Mouse (Mus musculus) stomach, embryonic 15.5 days (tissue): ENCODE data around the gene Unc45a. TPM values are rescaled to one million over a fixed set of nuclear protein-coding genes. Genes with fewer than 3 reads are reported as not detected.
"Not testable (repeated sequence)": the region's sequence is repeated elsewhere in the genome, so short reads cannot be mapped to it uniquely, and the experiment has no call there.

Experiments
- ATAC-seq: fragments of 200-750 bp; cut with Nextera tagmentation; 2 replicates; pipeline ENCODE4 v1.8.0; 2017; ENCODE audit warnings: low read depth, moderate number of reproducible peaks, moderate TSS enrichment; ENCODE audit not compliant: insufficient read depth, low FRiP score
- H3K27ac ChIP-seq: fragments of 300-500 bp; sonication (generic); 2 replicates; pipeline ENCODE4 v1.5.1; 2015; ENCODE audit warnings: mild to moderate bottlenecking, inconsistent platforms
- H3K27me3 ChIP-seq: fragments of 300-500 bp; sonication (generic); replicated peaks from 2 replicates; pipeline ENCODE4 v1.6.1; 2015; ENCODE audit warnings: inconsistent platforms
- H3K36me3 ChIP-seq: fragments of 300-500 bp; sonication (generic); 2 replicates; pipeline ENCODE4 v1.6.1; 2015; ENCODE audit warnings: inconsistent platforms
- H3K4me1 ChIP-seq: fragments of 300-500 bp; sonication (generic); 2 replicates; pipeline ENCODE4 v1.6.1; 2015; ENCODE audit warnings: inconsistent platforms
- H3K4me2 ChIP-seq: fragments of 300-500 bp; sonication (generic); 2 replicates; pipeline ENCODE4 v1.6.1; 2015; ENCODE audit warnings: mild to moderate bottlenecking, inconsistent platforms
- H3K4me3 ChIP-seq: fragments of 300-500 bp; sonication (generic); replicated peaks from 2 replicates; pipeline ENCODE4 v1.5.1; 2015; ENCODE audit warnings: inconsistent platforms
- H3K9ac ChIP-seq: fragments of 300-500 bp; sonication (generic); 2 replicates; pipeline ENCODE4 v1.6.1; 2015; ENCODE audit warnings: inconsistent platforms
- H3K9me3 ChIP-seq: fragments of 300-500 bp; sonication (generic); 2 replicates; pipeline ENCODE4 v1.6.1; 2016; ENCODE audit warnings: inconsistent platforms
- WGBS: fragments of 180-500 bp; shearing (Covaris S2); methylation state at CpG from one replicate; pipeline ENCODE4 v1.1.7; 2015; 5-methylcytosine and 5-hydroxymethylcytosine counted together
- polyA plus RNA-seq: library from polyadenylated mRNA; unstranded; fragments of >200 nt; fragmentation: Nextera tagmentation; extraction: Ambion mirVana; gene quantifications from 2 replicates; pipeline ENCODE4 v1.2.1, GENCODE M21; 2015

Gene Unc45a
- polyA plus RNA-seq, 1 experiment from 2014 or later, result 38.3 TPM

DNA sequence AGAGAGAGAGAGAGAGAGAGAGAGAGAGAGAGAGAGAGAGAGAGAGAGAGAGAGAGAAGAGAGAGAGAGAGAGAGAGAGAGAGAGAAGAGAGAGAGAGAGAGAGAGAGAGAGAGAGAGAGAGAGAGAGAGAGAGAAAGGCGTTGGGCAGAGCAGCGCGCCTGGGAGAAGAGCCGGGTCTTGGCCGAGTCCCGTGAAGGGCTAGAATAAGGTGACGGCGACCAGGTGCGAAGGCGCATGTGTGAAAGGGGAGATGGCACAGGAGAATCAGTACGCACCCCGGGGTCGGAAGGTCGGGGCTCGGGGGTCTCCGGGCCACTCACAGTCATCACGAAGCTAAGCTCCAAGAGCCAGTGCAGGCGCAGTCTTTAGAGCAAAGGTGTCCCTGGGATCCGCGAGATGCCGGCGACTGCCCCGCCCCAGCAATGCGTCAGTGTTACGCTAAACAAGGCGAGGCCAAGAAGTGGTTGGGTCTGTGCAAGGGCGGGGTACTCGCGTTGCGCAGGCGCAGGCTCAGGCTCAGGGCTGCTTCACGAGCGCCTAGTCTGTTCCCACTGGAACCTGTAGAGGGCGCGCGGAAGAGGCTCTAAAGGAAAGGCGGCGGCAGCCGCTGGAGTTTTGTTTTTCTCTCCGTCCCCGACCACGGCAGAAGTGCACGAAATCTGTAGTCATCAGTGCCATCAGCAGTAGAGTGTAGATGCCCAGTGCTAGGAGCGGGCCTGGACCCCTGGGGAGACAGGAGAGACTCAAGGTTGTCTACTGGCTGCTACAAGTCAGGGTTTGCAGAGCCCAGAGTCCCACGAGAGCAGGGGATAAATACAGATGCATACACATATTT is 794 bp downstream of the Unc45a start:
- Histone ChIP-seq H3K27ac (peak overlapping the region; percentile 93), H3K36me3 (peaks cover 15% of the 10 kb centered on the region), H3K27me3 (no peaks in the 10 kb centered on the region), H3K4me3 (peak overlapping the region; percentile 61), H3K4me2 (peak overlapping the region; percentile 90), H3K4me1 (peaks cover 34% of the 10 kb centered on the region), H3K9ac (peak overlapping the region; percentile 41; the same call in 1 of the 2 replicates), H3K9me3 (no peaks in the 10 kb centered on the region)
- peak; percentile 98 for ATAC-seq
- WGBS, result under 1% methylated on average over 45 of the region's 45 CpGs

DNA sequence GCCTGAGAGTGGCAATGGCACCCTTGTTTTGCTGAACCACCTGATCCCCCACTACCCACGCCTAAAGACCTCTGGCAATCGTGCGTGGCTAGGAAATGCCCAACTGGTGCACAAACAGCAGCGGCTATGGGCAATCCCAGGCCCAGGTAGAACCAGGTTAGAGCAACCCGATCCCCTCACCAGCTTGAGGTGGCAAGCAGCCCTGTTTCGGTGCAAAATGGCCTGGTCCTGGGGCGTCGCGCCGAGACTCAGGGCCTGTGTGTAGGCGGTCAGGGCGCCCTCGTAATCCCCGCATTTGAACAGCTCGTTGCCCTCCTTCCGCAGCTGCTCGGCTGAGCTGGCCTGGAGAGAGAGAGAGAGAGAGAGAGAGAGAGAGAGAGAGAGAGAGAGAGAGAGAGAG is 1.4 kb downstream of the Unc45a start:
- H3K36me3 ChIP-seq, result peaks cover 21% of the 10 kb centered on the region
- no peaks in the 10 kb centered on the region for H3K27me3 ChIP-seq
- H3K4me2 ChIP-seq, result peak overlapping the region; percentile 90
- H3K9me3 ChIP-seq, result no peaks in the 10 kb centered on the region
- peak overlapping the region; percentile 65 for H3K9ac ChIP-seq
- peaks cover 34% of the 10 kb centered on the region for H3K4me1 ChIP-seq
- peak overlapping the region; percentile 61 for H3K4me3 ChIP-seq
- ATAC-seq, result no peak
- 11% methylated on average over 15 of the region's 17 CpGs for WGBS
- H3K27ac ChIP-seq, result peak overlapping the region; percentile 54

DNA sequence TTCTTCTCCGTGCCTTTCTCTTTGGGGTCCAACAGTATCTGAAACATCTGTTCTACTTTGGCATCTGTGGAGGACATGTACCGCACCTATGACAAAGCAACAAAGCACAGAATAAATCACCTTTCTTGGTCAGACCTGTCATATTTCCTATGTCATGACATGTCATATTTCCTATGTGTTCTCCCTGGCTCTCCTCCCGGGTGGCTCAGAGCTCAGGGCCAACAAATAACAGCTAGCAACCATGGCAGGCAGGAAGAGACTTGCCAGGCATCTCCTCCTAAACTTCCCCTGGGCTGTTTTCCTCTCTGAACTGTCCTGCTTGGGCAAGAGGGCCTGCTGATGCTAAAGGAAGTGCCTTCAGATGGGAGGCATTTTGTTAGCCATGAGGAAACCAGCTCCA is 3.9 kb downstream of the Unc45a start:
- no peaks in the 10 kb centered on the region for H3K27me3 ChIP-seq
- WGBS, result 88% methylated on average over 3 of the region's 3 CpGs
- no peak for ATAC-seq

DNA sequence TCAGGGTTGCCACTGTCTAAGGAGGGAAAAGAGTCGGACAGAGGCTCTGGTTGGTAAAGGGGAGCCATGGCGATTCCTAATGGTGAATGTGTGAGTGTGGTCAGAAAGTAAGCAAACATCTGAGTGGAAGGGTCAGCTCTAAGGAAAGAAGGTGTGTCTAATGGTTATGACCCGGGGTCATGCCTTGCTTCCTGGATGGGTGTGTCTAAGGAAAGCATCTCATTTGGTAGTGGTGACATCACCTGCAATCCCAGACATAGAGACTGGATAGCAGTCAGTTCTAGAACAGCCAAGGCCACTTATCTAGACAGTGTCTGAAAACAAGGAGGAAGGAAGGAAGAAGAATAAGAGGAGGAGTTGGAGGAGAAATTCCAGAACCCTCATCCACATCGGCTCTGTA is 6.0 kb downstream of the Unc45a start:
- no peaks in the 10 kb centered on the region for H3K27me3 ChIP-seq
- H3K9ac ChIP-seq, result no peak overlapping the region
- H3K27ac ChIP-seq, result no peak overlapping the region
- H3K36me3 ChIP-seq, result peaks cover 62% of the 10 kb centered on the region
- WGBS, result 89% methylated on average over 4 of the region's 4 CpGs
- no peak for ATAC-seq
- no peaks in the 10 kb centered on the region for H3K9me3 ChIP-seq
- H3K4me1 ChIP-seq, result peaks cover 18% of the 10 kb centered on the region
- no peak overlapping the region for H3K4me3 ChIP-seq
- H3K4me2 ChIP-seq, result no peak overlapping the region

More for the DNA sequence above, 3.9 kb downstream of the Unc45a start:
- peaks cover 25% of the 10 kb centered on the region for H3K4me1 ChIP-seq
- peaks cover 42% of the 10 kb centered on the region for H3K36me3 ChIP-seq
- no peaks in the 10 kb centered on the region for H3K9me3 ChIP-seq
- H3K4me3 ChIP-seq, result no peak overlapping the region
- no peak overlapping the region for H3K27ac ChIP-seq
- H3K9ac ChIP-seq, result no peak overlapping the region
- no peak overlapping the region for H3K4me2 ChIP-seq

DNA sequence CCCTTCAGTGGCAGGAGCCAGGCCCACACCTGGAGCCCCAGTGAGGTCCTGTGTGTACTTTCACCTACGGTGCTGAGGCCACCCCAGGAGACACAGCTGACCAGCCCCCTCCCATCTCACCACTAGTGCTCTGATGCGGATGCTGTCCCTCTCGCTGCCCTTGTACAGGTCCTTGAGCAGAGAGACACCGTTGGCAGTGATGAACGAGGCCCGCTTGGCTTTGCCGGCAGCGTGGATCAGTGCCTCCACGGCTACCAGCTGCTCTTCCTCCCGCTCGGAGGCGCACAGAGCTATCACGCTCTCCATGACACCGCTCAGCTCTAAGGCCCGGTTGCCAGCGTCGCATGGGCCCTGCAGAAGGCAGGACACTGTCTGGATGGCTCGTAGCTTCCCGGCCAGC is 9.4 kb downstream of the Unc45a start:
- Histone ChIP-seq H3K9ac (no peak overlapping the region), H3K27ac (no peak overlapping the region), H3K4me1 (no peaks in the 10 kb centered on the region), H3K4me2 (no peak overlapping the region), H3K27me3 (no peaks in the 10 kb centered on the region), H3K4me3 (no peak overlapping the region), H3K36me3 (peaks cover 82% of the 10 kb centered on the region), H3K9me3 (no peaks in the 10 kb centered on the region)
- WGBS, result 91% methylated on average over 19 of the region's 19 CpGs
- no peak for ATAC-seq

DNA sequence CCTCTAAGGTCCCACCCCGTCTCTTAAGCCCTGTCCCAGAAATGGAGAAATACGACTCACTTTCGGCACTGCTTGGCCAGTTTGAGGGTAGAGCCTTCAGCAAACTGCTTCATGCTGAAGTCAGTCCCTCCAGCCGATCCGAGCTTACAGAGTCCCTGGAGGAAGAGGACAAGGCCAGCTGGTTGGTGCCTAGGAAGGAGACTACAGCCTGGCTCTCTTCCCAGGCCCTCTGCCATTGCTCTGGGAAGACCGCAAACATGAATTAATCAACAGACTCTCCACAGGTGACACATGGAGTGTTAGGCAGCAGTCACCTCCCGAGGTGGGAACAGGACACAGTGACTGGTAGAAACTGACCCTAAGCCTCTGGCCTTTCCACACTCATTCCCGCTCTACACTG is 10.5 kb downstream of the Unc45a start:
- H3K4me1 ChIP-seq, result no peaks in the 10 kb centered on the region
- 86% methylated on average over 8 of the region's 8 CpGs for WGBS
- no peak for ATAC-seq
- H3K9me3 ChIP-seq, result no peaks in the 10 kb centered on the region
- H3K36me3 ChIP-seq, result peaks cover 81% of the 10 kb centered on the region
- no peak overlapping the region for H3K27ac ChIP-seq
- no peaks in the 10 kb centered on the region for H3K27me3 ChIP-seq
- H3K9ac ChIP-seq, result no peak overlapping the region
- H3K4me3 ChIP-seq, result no peak overlapping the region
- no peak overlapping the region for H3K4me2 ChIP-seq

DNA sequence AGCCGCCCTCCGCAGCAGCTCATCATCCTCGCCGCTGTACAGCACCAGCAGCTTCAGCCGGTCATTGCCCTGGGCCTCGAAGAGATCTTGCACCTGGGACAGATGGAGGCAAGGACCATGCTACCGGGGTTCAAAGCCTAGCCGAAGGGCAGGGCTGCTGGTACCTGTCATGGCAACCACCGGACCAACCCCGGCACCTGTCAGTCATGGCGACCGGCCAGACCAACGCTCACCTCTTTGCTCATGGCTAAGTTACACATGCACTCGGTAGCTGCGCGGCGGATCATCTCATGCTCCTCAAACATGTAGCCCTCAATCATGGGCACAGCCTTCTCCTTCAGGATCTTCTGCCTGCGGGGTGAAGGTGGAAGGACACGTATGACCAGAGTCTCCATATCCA is 14.7 kb downstream of the Unc45a start:
- WGBS, result 95% methylated on average over 19 of the region's 19 CpGs
- Histone ChIP-seq H3K36me3 (peaks cover 46% of the 10 kb centered on the region), H3K4me2 (no peak overlapping the region), H3K4me3 (no peak overlapping the region), H3K27me3 (no peaks in the 10 kb centered on the region), H3K4me1 (no peaks in the 10 kb centered on the region), H3K9me3 (no peaks in the 10 kb centered on the region), H3K9ac (no peak overlapping the region), H3K27ac (no peak overlapping the region)
- ATAC-seq, result no peak

DNA sequence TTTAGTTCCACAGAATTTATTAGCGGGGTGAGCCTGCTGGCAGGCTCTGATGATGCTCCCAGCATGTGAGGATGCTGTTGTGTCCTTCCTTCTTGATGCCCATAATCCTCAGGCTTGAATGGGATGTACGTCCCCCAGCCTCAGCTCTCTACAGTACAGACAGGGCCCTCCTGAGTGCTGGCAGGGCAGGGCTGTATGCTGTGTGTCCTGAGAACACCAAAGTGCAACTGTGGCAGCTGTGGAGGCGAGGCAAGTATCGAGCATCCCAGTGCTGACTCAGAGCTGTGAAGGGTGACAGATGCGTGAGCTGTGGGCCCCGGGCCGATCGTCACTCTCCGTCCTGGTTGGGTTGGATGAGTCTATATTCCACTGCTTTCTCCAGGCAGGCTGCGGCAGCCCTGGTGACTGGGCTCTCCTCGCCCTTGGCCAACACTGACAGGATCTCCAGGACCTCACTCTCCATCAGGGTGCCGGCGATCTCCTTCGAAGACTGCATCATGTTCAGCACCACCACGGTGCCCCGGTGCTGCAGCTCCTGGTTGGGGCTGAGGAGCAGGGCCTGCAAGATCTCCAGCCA is 15.4 kb downstream of the Unc45a start:
- H3K4me3 ChIP-seq, result no peak overlapping the region
- H3K4me2 ChIP-seq, result no peak overlapping the region
- H3K27ac ChIP-seq, result peak overlapping the region; percentile 48; the same call in 1 of the 2 replicates
- H3K27me3 ChIP-seq, result no peaks in the 10 kb centered on the region
- 93% methylated on average over 16 of the region's 16 CpGs for WGBS
- no peaks in the 10 kb centered on the region for H3K9me3 ChIP-seq
- ATAC-seq, result no peak
- H3K4me1 ChIP-seq, result no peaks in the 10 kb centered on the region
- no peak overlapping the region for H3K9ac ChIP-seq
- H3K36me3 ChIP-seq, result peaks cover 40% of the 10 kb centered on the region

DNA sequence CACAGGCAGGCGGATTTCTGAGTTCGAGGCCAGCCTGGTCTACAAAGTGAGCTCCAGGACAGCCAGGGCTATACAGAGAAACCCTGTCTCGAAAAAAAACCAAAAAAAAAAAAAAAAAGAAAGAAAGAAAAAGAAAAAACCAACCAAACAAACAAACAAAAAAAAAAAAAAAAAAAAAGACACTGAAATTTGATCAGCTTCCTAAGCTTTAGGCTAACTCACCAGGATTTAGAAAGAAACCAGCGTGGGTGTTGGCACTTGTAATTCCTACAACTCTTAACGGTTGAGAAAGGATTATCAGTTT is 16.0 kb downstream of the Unc45a start:
- not testable (repeated sequence) for ATAC-seq, H3K4me1 ChIP-seq, H3K27me3 ChIP-seq, H3K9me3 ChIP-seq, H3K9ac ChIP-seq
- peak overlapping the region; percentile 60 for H3K4me2 ChIP-seq
- peaks cover 35% of the 10 kb centered on the region for H3K36me3 ChIP-seq
- H3K4me3 ChIP-seq, result peak overlapping the region; percentile 64
- peak overlapping the region; percentile 91 for H3K27ac ChIP-seq
- 40% methylated on average over 4 of the region's 5 CpGs for WGBS

DNA sequence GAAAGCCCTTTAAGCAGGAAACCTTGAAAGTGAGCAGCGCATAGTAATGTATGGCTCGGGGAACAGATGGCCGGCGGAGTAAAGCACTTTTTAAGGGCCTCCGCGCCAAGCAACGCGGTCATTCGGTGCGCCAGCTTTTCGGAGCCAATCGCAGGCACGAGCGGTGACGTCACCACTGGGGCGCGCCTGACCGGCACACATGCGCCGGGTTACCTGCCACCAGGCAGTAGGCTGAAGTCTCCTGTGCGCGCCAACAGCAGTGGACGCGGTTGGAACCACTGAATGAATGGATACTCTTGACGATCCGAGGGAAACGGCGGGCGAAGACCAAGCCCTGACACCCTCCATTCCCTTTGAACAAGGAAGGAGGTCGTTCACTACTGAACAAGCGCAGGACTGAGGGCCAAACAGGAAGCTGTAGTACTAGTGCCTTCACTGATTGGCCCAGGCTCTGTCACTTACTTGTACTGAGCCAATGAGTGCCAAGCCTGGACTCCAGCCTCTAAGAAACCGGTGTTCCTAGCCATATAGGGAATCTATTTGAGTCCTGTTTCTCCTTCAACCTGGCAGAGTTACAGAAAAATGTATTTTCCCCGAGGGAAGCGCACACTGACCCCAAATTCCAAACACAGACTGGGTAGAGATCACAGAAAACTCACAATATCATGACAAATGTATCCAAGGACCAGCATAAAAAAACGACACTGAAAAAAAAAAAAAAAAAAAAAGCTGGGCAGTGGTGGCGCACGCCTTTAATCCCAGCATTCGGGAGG is 16.6 kb downstream of the Unc45a start, which contains the start of gene Rccd1:
TSS of gene Rccd1 (minus strand) at position 412 of the 773 bp plus-strand sequence.
- peak within 1 kb of the TSS; percentile 64 for H3K4me3 ChIP-seq
- H3K4me2 ChIP-seq, result peak within 1 kb of the TSS; percentile 60
- peak within 1 kb of the TSS; percentile 91 for H3K27ac ChIP-seq
- H3K9ac ChIP-seq, result peak within 1 kb of the TSS; percentile 40
- WGBS, result 1% methylated on average over 38 of the region's 38 CpGs
- peaks cover 30% of the 10 kb centered on the region for H3K36me3 ChIP-seq
- no peaks in the 10 kb centered on the region for H3K9me3 ChIP-seq
- no peaks in the 10 kb centered on the region; the same call in 1 of the 2 replicates for H3K4me1 ChIP-seq
- no peaks in the 10 kb centered on the region for H3K27me3 ChIP-seq
- ATAC-seq, result peak; percentile 99

DNA sequence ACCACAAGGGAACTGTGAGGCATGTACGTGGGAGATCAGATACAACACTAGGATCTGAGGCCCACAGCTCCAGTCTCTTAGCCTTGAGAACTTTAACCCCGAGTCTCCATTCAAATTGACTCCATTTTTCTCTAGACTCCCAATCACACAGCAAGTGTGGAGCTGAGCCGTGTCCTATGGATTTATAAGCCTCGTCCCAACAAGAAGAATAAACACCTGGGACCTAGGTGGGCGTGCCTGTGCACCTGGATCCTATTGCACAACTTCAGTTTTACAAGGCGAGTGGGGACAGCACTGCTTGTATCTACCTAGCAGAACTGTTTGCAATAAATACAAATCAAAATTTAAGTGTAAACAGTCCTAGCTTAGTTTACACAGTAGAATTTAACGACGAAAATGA is 17.5 kb downstream of the Unc45a start:
- Histone ChIP-seq H3K9me3 (no peaks in the 10 kb centered on the region), H3K4me2 (peak overlapping the region; percentile 60), H3K4me1 (no peaks in the 10 kb centered on the region; the same call in 1 of the 2 replicates), H3K9ac (peak overlapping the region; percentile 40), H3K27me3 (no peaks in the 10 kb centered on the region), H3K27ac (peak overlapping the region; percentile 91; the same call in 1 of the 2 replicates), H3K4me3 (peak overlapping the region; percentile 64), H3K36me3 (peaks cover 26% of the 10 kb centered on the region)
- no peak for ATAC-seq
- 11% methylated on average over 8 of the region's 8 CpGs for WGBS
